Mouse (Mus musculus): ENCODE measurements around the gene Cebpa. TPM values are rescaled to one million over a fixed set of nuclear protein-coding genes. Genes with fewer than 3 reads are reported as not detected.

Cebpa gene
- total and polyA plus RNA-seq, 3 experiments = 0.02 TPM; not detected in 2

DNA sequence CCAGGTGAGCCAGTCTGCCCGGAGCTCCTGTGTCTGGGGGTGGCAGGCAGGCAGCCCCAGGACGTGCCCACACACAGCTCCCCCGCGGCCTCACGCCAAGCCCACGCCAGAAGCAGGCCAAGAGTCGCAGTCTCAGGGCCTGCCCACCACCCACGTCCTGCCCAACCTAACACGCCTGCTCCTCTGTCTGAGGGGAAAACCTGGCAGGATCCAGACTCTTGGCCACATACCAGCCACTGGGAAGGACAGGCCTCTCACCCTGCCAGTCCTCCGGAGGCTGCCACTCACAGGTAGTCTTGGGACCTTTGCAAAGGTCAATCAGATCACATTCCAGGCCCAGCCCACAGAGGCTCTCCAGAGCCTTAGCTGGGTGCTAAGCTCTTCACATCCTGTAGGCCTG, 27.2 kb downstream of the Cebpa start:
- H3K4me3 ChIP-seq (ENCODE audit: low read depth, low read length) = no peak overlapping the region
- DNase-seq (ENCODE audit: low spot score) (no peak), ATAC-seq (ENCODE audit: extremely low read depth, insufficient number of reproducible peaks, low FRiP score, poor library complexity, severe bottlenecking) (no peak)
- peaks cover 2% of the 10 kb centered on the region; the same call in 1 of the 2 replicates for H3K27me3 ChIP-seq (ENCODE audit: insufficient read depth, low read length)
- no peaks in the 10 kb centered on the region for H3K4me1 ChIP-seq (ENCODE audit: insufficient read depth, low read depth, low read length)
- TF ChIP-seq GATA2 (IDR thresholded peaks at IDR 0.05; ENCODE audit: borderline replicate concordance, low read depth, low read length) (no peak), GATA1 (IDR thresholded peaks at IDR 0.05; ENCODE audit: borderline replicate concordance, low read length) (no peak), TAL1 (conservative IDR thresholded peaks at IDR 0.05; ENCODE audit: low read depth, low read length) (no peak), CTCF (IDR thresholded peaks at IDR 0.05; ENCODE audit: low read depth, low read length) (no peak), POLR2AphosphoS5 (IDR thresholded peaks at IDR 0.05; ENCODE audit: insufficient replicate concordance, low read depth, low read length) (no peak)
- no peaks in the 10 kb centered on the region for H3K36me3 ChIP-seq (replicated peaks)
- H3K9me3 ChIP-seq (replicated peaks) = no peaks in the 10 kb centered on the region

DNA sequence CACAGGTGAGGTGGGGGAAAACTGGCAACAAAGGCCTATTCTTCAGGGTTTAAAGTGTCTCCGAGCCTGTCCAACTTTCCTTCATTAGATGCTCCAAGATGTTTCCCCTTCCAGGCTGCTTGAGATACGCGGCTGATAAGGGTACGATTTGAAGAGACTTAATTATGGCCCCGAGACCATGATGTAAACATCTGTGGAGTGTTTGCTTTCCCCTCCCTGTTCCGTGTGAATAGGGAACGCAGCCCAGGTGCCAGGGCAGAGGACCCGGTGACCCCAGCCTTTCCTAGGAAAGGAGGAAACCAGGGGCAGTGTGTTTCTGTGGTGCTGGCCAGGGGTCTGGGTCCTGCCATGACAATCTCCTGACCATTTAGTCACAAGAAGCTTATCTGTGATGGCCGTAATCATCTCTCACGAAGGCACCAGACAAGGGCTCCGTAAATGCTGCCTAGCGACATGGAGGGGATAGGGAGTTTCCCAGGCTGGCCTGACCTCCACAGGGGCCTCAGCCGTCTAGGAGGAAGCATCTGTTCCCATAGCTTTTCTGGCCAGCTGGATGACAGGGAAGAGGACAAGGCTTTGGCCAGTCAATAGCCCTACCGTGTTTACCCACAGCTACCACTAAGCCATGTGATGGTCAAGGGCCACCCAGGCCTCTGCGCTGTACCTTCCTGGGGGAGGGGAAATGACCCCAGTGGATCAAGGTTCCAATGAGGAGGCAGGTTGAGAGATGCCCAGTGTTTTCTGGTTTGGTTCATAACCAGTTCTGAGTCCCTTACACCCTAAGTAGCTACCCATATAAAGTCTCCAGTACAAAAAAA, 30.7 kb downstream of the Cebpa start:
- Histone ChIP-seq H3K4me3 (ENCODE audit: low read depth, low read length) (no peak overlapping the region), H3K4me1 (ENCODE audit: insufficient read depth, low read depth, low read length) (peaks cover 2% of the 10 kb centered on the region; the same call in 1 of the 2 replicates), H3K27me3 (ENCODE audit: insufficient read depth, low read length) (no peaks in the 10 kb centered on the region; the same call in 1 of the 2 replicates), H3K36me3 (replicated peaks) (no peaks in the 10 kb centered on the region), H3K9me3 (replicated peaks) (no peaks in the 10 kb centered on the region)
- ATAC-seq (ENCODE audit: extremely low read depth, insufficient number of reproducible peaks, low FRiP score, poor library complexity, severe bottlenecking) (no peak), DNase-seq (ENCODE audit: low spot score) (no peak)
- no peak for TF ChIP-seq CTCF (IDR thresholded peaks at IDR 0.05; ENCODE audit: low read depth, low read length)
- TF ChIP-seq POLR2AphosphoS5 (IDR thresholded peaks at IDR 0.05; ENCODE audit: insufficient replicate concordance, low read depth, low read length) = no peak
- no peak for TF ChIP-seq TAL1 (conservative IDR thresholded peaks at IDR 0.05; ENCODE audit: low read depth, low read length)
- no peak for TF ChIP-seq GATA1 (IDR thresholded peaks at IDR 0.05; ENCODE audit: borderline replicate concordance, low read length)
- TF ChIP-seq GATA2 (IDR thresholded peaks at IDR 0.05; ENCODE audit: borderline replicate concordance, low read depth, low read length) = no peak

GRCm38 (mm10) chr7:35150860-35151259, 31.8 kb downstream of the Cebpa start:
- Histone ChIP-seq H3K9me3 (replicated peaks) (no peaks in the 10 kb centered on the region), H3K4me3 (ENCODE audit: low read depth, low read length) (no peak overlapping the region), H3K36me3 (replicated peaks) (no peaks in the 10 kb centered on the region), H3K27me3 (ENCODE audit: insufficient read depth, low read length) (no peaks in the 10 kb centered on the region; the same call in 1 of the 2 replicates), H3K4me1 (ENCODE audit: insufficient read depth, low read depth, low read length) (peaks cover 2% of the 10 kb centered on the region; the same call in 1 of the 2 replicates)
- ATAC-seq (ENCODE audit: extremely low read depth, insufficient number of reproducible peaks, low FRiP score, poor library complexity, severe bottlenecking) (no peak), DNase-seq (ENCODE audit: low spot score) (no peak)
- TF ChIP-seq CTCF (IDR thresholded peaks at IDR 0.05; ENCODE audit: low read depth, low read length) (no peak), GATA1 (IDR thresholded peaks at IDR 0.05; ENCODE audit: borderline replicate concordance, low read length) (no peak), GATA2 (IDR thresholded peaks at IDR 0.05; ENCODE audit: borderline replicate concordance, low read depth, low read length) (no peak), POLR2AphosphoS5 (IDR thresholded peaks at IDR 0.05; ENCODE audit: insufficient replicate concordance, low read depth, low read length) (no peak)

GRCm38 (mm10) chr7:35154449-35154848, 35.4 kb downstream of the Cebpa start:
- Histone ChIP-seq H3K27me3 (ENCODE audit: insufficient read depth, low read length) (peaks cover 8% of the 10 kb centered on the region; the same call in 1 of the 2 replicates), H3K36me3 (replicated peaks) (no peaks in the 10 kb centered on the region), H3K4me3 (ENCODE audit: low read depth, low read length) (no peak overlapping the region), H3K4me1 (ENCODE audit: insufficient read depth, low read depth, low read length) (peaks cover 14% of the 10 kb centered on the region), H3K9me3 (replicated peaks) (no peaks in the 10 kb centered on the region)
- DNase-seq (ENCODE audit: low spot score) = no peak
- no peak for TF ChIP-seq TAL1 (conservative IDR thresholded peaks at IDR 0.05; ENCODE audit: low read depth, low read length)
- no peak for TF ChIP-seq GATA1 (IDR thresholded peaks at IDR 0.05; ENCODE audit: borderline replicate concordance, low read length)
- no peak for TF ChIP-seq POLR2AphosphoS5 (IDR thresholded peaks at IDR 0.05; ENCODE audit: insufficient replicate concordance, low read depth, low read length)
- no peak for TF ChIP-seq GATA2 (IDR thresholded peaks at IDR 0.05; ENCODE audit: borderline replicate concordance, low read depth, low read length)
- no peak for TF ChIP-seq CTCF (IDR thresholded peaks at IDR 0.05; ENCODE audit: low read depth, low read length)
- no peak for ATAC-seq (ENCODE audit: extremely low read depth, insufficient number of reproducible peaks, low FRiP score, poor library complexity, severe bottlenecking)

DNA sequence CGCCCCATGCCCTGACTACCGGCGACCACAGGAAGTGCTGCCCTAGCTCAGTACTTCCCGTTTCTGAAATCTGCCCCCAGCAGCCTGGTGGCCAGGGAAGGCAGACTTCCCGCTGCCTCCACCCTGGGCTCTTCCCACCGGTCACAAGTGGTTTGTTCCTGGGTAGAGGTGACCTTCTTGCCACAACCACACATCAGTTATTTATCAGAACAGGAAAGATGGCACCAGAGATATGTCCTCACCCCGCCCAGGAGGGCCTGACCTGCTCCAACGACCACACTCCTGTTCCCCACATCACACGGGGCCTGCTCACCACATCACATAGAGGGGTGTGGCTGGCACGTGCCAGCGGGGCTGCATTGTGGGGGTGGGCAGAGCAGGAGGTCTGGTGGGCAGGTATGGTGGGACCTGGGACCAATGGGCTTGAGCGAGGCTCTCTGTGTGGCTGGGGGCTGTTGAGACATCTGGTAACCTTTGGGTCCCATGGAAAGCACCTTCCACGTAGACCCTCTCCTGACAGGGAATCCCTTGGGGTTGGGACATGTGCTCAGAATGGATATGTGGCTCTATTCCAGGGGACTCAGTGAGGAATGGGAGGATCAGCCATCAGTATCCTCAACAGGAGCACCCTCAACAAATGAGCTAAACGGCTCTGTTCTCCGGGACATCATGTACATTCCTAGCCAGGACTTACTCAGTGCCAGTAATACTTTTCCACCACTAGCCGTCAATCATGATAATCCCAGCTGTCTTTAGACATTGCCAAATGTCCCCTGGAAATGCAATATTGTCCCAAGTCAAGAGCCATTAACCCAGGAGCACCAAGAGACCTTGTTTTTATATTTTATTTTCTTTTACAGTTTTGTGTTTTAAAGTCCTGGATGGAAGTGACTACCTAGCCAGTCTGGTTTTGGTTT, 37.7 kb downstream of the Cebpa start:
- DNase-seq (ENCODE audit: low spot score) (no peak), ATAC-seq (ENCODE audit: extremely low read depth, insufficient number of reproducible peaks, low FRiP score, poor library complexity, severe bottlenecking) (peak; percentile 66)
- no peaks in the 10 kb centered on the region for H3K9me3 ChIP-seq (replicated peaks)
- H3K4me3 ChIP-seq (ENCODE audit: low read depth, low read length) = no peak overlapping the region
- TF ChIP-seq GATA1 (IDR thresholded peaks at IDR 0.05; ENCODE audit: borderline replicate concordance, low read length) (no peak), GATA2 (IDR thresholded peaks at IDR 0.05; ENCODE audit: borderline replicate concordance, low read depth, low read length) (no peak), TAL1 (conservative IDR thresholded peaks at IDR 0.05; ENCODE audit: low read depth, low read length) (no peak), CTCF (IDR thresholded peaks at IDR 0.05; ENCODE audit: low read depth, low read length) (no peak), POLR2AphosphoS5 (IDR thresholded peaks at IDR 0.05; ENCODE audit: insufficient replicate concordance, low read depth, low read length) (no peak)
- peaks cover 14% of the 10 kb centered on the region for H3K4me1 ChIP-seq (ENCODE audit: insufficient read depth, low read depth, low read length)
- no peaks in the 10 kb centered on the region for H3K36me3 ChIP-seq (replicated peaks)
- H3K27me3 ChIP-seq (ENCODE audit: insufficient read depth, low read length) = peaks cover 8% of the 10 kb centered on the region; the same call in 1 of the 2 replicates

All from G1E (cell line).